Mouse (Mus musculus): ENCODE results near the gene Epop.

- TF ChIP-seq MYOD1 (IDR thresholded peaks at IDR 0.05; ENCODE audit: control insufficient read depth in 1 of 3, insufficient read length in 2 of 3, low read depth in 2 of 3) (no peak), POLR2AphosphoS2 (IDR thresholded peaks at IDR 0.05; ENCODE audit: insufficient read length, low read depth) (no peak), TCF12 (IDR thresholded peaks at IDR 0.05; ENCODE audit: insufficient read depth, poor library complexity, severe bottlenecking) (no peak)
Measured at GRCm38 (mm10) chr11:97602223-97602622, 27.3 kb downstream of the Epop start.
